ENCODE assay signal across 9 mouse cellular contexts in the genomic region with DNA sequence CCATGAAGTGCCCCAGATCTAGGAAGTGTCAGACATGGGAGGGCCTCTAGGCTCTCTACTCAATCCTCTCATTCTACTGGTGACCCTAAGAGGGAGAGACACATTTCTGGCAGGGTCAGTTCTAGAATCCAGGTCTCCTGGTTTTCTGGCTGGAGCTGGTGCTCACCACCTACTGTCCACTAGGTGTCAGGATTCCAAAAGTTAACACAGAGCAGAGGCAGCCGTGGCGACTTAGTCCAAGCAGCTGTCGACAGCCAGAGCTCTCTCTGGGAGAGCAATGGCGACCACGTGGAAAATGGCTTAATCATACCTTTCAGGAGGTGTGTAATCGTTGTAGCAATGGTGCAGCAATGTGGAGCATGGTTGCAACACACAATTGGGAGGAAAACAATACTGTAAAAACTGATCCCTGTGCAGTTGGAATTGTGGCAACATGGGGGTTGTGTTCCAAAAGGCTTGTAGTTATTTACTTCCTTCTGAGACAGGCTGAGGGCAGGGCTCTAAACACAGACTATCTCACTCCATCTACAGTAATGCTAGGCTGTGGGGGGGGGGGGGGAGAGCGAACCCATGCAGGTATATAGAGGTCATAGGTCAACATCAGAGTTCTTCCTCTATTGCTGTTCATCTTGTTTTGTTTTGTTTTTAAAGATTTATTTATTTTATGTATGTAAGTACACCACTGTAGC. TPM values are rescaled to one million over a fixed set of nuclear protein-coding genes. Genes with fewer than 3 reads are reported as not detected.
DNase-seq lines count a peak whose midpoint lies in the region; ATAC-seq and TF ChIP-seq lines count a peak whose summit lies in the region.
"Had no signal": no experiment of that assay in that cellular context is flagged by ENCODE, and none has a peak within 500 bp of the region (broad histone marks: within the 10 kb centered on the region; RNA-seq: fewer than 3 reads in every experiment).

No protein-coding gene starts in this region.

- TF ChIP-seq CTCF in cerebellum, adult 2 months (IDR thresholded peaks at IDR 0.05; ENCODE audit: borderline replicate concordance, insufficient read depth, low read depth, low read length), result peak; percentile 77
- peak; percentile 77 for TF ChIP-seq CTCF in lung, adult 2 months (IDR thresholded peaks at IDR 0.05; ENCODE audit: insufficient read depth, low read length)

- no peak for TF ChIP-seq POLR2A in cerebellum, adult 2 months (IDR thresholded peaks at IDR 0.05; ENCODE audit: borderline replicate concordance, insufficient read depth, low read length)
- no peak for TF ChIP-seq POLR2A in lung, adult 2 months (IDR thresholded peaks at IDR 0.05; ENCODE audit: borderline replicate concordance, extremely low read depth, low read depth, low read length)

- WGBS in cerebellum, adult 2 months, result 13% methylated on average over 7 of the region's 7 CpGs
- WGBS in forebrain, embryonic 15.5 days, result 14% methylated on average over 7 of the region's 7 CpGs
- 14% methylated on average over 7 of the region's 7 CpGs for WGBS in lung, adult 2 months
- 8% methylated on average over 7 of the region's 7 CpGs for WGBS in neural tube, embryonic 15.5 days

- H3K4me1 ChIP-seq in cerebellum, adult 2 months (ENCODE audit: control insufficient read depth, insufficient read depth, low read length), result no peaks in the 10 kb centered on the region
- H3K4me1 ChIP-seq in forebrain, embryonic 15.5 days, result peaks cover 8% of the 10 kb centered on the region
- no peaks in the 10 kb centered on the region for H3K4me1 ChIP-seq in lung, adult 2 months (ENCODE audit: control insufficient read depth, insufficient read depth, low read length)
- peaks cover 3% of the 10 kb centered on the region for H3K4me1 ChIP-seq in neural tube, embryonic 15.5 days

- no peak overlapping the region for H3K4me2 ChIP-seq in forebrain, embryonic 15.5 days (replicated peaks)
- H3K4me2 ChIP-seq in neural tube, embryonic 15.5 days, result peak overlapping the region; percentile 42

- ATAC-seq in forebrain, embryonic 15.5 days (replicated peaks), result peak; percentile 71
- ATAC-seq in neural tube, embryonic 15.5 days (ENCODE audit: low FRiP score), result peak; percentile 79

- peak; percentile 91 for DNase-seq in R1 (ENCODE audit: low read depth, low spot score)
- peak; percentile 57 to 58 for DNase-seq in cerebellum, adult 2 months
- DNase-seq in heart, postnatal 4 days, result peak; percentile 74
- peak; percentile 78 for DNase-seq in layer of hippocampus, adult 11-12 months (ENCODE audit: low spot score)
- peak; percentile 41 for DNase-seq in lung, adult 2 months
- peak; percentile 50 for DNase-seq in thymus, postnatal 4 days

- H3K27ac ChIP-seq in cerebellum, adult 2 months (ENCODE audit: insufficient read depth, low read length), result no peak overlapping the region
- no peak overlapping the region for H3K27ac ChIP-seq in forebrain, embryonic 15.5 days (replicated peaks)
- H3K27ac ChIP-seq in neural tube, embryonic 15.5 days (replicated peaks), result no peak overlapping the region
- H3K27ac ChIP-seq: macrophage had no signal

- no peak overlapping the region for H3K9ac ChIP-seq in forebrain, embryonic 15.5 days (replicated peaks)
- H3K9ac ChIP-seq in neural tube, embryonic 15.5 days (replicated peaks), result no peak overlapping the region

- H3K36me3 ChIP-seq in forebrain, embryonic 15.5 days, result no peaks in the 10 kb centered on the region
- no peaks in the 10 kb centered on the region for H3K36me3 ChIP-seq in neural tube, embryonic 15.5 days

- H3K27me3 ChIP-seq in cerebellum, adult 2 months (ENCODE audit: control insufficient read depth, insufficient read depth, low read length), result no peaks in the 10 kb centered on the region
- no peaks in the 10 kb centered on the region for H3K27me3 ChIP-seq in forebrain, embryonic 15.5 days
- no peaks in the 10 kb centered on the region for H3K27me3 ChIP-seq in neural tube, embryonic 15.5 days (replicated peaks)

- H3K4me3 ChIP-seq in cerebellum, adult 2 months (replicated peaks; ENCODE audit: insufficient read depth, low read depth, low read length), result no peak overlapping the region
- no peak overlapping the region for H3K4me3 ChIP-seq in forebrain, embryonic 15.5 days
- H3K4me3 ChIP-seq in lung, adult 2 months (replicated peaks; ENCODE audit: extremely low read depth, low read depth, low read length), result no peak overlapping the region
- H3K4me3 ChIP-seq in neural tube, embryonic 15.5 days (replicated peaks), result no peak overlapping the region

- H3K9me3 ChIP-seq in forebrain, embryonic 15.5 days, result no peaks in the 10 kb centered on the region
- H3K9me3 ChIP-seq in neural tube, embryonic 15.5 days (replicated peaks), result no peaks in the 10 kb centered on the region

RNA-seq across cellular contexts. Expression of gene Tekt1, which starts 19.5 kb away (rescaled TPM):
- polyA plus RNA-seq in cerebellum, adult 2 months (2012; rRNA removed), result 1.1 and 2.3 TPM in 2 replicates
- 6.2 and 10.9 TPM in 2 replicates for polyA plus RNA-seq in forebrain, embryonic 15.5 days (2015; fragmentation: Nextera tagmentation; extraction: Ambion mirVana)
- total RNA-seq in heart, postnatal 4 days (2021), result under 1 TPM; 0.26 to 0.50 TPM
- polyA plus RNA-seq in lung, adult 2 months (2012; rRNA removed), result 4.8 and 8.3 TPM in 2 replicates
- polyA plus RNA-seq in neural tube, embryonic 15.5 days (2015; fragmentation: Nextera tagmentation; extraction: Ambion mirVana), result 4.6 and 5.9 TPM in 2 replicates
- polyA plus RNA-seq: macrophage had no signal

RNA-seq across cellular contexts. Expression of gene Fbxo39, which starts 28.4 kb away (rescaled TPM):
- not detected in 2 replicates for polyA plus RNA-seq in cerebellum, adult 2 months (2012; rRNA removed)
- not detected in 2 replicates for polyA plus RNA-seq in forebrain, embryonic 15.5 days (2015; fragmentation: Nextera tagmentation; extraction: Ambion mirVana)
- total RNA-seq in heart, postnatal 4 days (2021), result not detected
- polyA plus RNA-seq in lung, adult 2 months (2012; rRNA removed), result 0.12 and 0.31 TPM in 2 replicates
- not detected in 2 replicates for polyA plus RNA-seq in neural tube, embryonic 15.5 days (2015; fragmentation: Nextera tagmentation; extraction: Ambion mirVana)
- polyA plus RNA-seq: macrophage had no signal

RNA-seq across cellular contexts. Expression of gene Xaf1, which starts 41.3 kb away (rescaled TPM):
- polyA plus RNA-seq in cerebellum, adult 2 months (2012; rRNA removed), result 12.2 and 13.6 TPM in 2 replicates
- 0.80 and 1.9 TPM in 2 replicates for polyA plus RNA-seq in forebrain, embryonic 15.5 days (2015; fragmentation: Nextera tagmentation; extraction: Ambion mirVana)
- total RNA-seq in heart, postnatal 4 days (2021), result 1 to 10 TPM; 7.6 to 7.7 TPM
- 28.2 and 55.3 TPM in 2 replicates for polyA plus RNA-seq in lung, adult 2 months (2012; rRNA removed)
- 3.0 and 10.6 TPM in 2 replicates for polyA plus RNA-seq in neural tube, embryonic 15.5 days (2015; fragmentation: Nextera tagmentation; extraction: Ambion mirVana)

Comparison
In these comparisons a context has a peak if more than half of its experiments do, and no peak if none do; other contexts are left out.
1. DNase-seq: peak in every context shown above with its lines; median percentile 91 in R1; 78 in layer of hippocampus, adult 11-12 months; 74 in heart, postnatal 4 days; 58 in cerebellum, adult 2 months; 50 in thymus, postnatal 4 days; 41 in lung, adult 2 months.